Mouse (Mus musculus) Patski (cell line): Measurements from ENCODE around the gene Csnk1d. TPM values are rescaled to one million over a fixed set of nuclear protein-coding genes. Genes with fewer than 3 reads are reported as not detected.

Experiments
- ATAC-seq: fragments of 100-300 bp; one replicate; pipeline ENCODE4 v1.8.0; 2021
- CTCF ChIA-PET: fragments of 350-600 bp; sonication (Branson Sonifier 250); formaldehyde crosslinking; loops from one replicate; lab custom pipeline; 2022; ENCODE audit warnings: inconsistent platforms; lab: Charles Lee
- POLR2A ChIA-PET: fragments of 350-600 bp; sonication (Branson Sonifier 250); formaldehyde crosslinking; loops from one replicate; lab custom pipeline; 2022; ENCODE audit warnings: antibody characterized with exemption, inconsistent platforms; lab: Charles Lee
- DNase-seq: peaks from one replicate; pipeline ENCODE4 v3.0.0-alpha.2; 2011; ENCODE audit warnings: low read depth, low spot score
- H3K27me3 ChIP-seq: fragments of 371-371 bp; one replicate; pipeline ENCODE4 v1.5.1; 2021
- CTCF ChIP-seq: fragments of 100-300 bp; IDR thresholded peaks from one replicate; pipeline ENCODE4 v1.5.1; 2021
- in situ Hi-C: fragments of 300-500 bp; cut with MboI; formaldehyde crosslinking; loops from 3 replicates; pipeline ENCODE4 v1.11.1; 2018; ENCODE audit warnings: low pct_unique_long_range_greater_than_20kb, mixed read lengths
- polyA plus RNA-seq: library from polyadenylated mRNA; unstranded; gene quantifications from one replicate; pipeline ENCODE4 v1.2.3, GENCODE M21; 2021

Csnk1d gene
- polyA plus RNA-seq, 1 experiment from 2014 or later, result 144 TPM

GRCm38 (mm10) chr11:120988410-120988809 is 2.7 kb downstream of the Csnk1d start:
- in situ Hi-C loops, result no loop called here
- ChIA-PET POLR2A (no interaction called here), CTCF (no interaction called here)
- no peaks in the 10 kb centered on the region for H3K27me3 ChIP-seq
- no peak for DNase-seq
- no peak for TF ChIP-seq CTCF
- no peak for ATAC-seq

GRCm38 (mm10) chr11:120987608-120988007 is 3.5 kb downstream of the Csnk1d start:
- ChIA-PET POLR2A (no interaction called here), CTCF (no interaction called here)
- ATAC-seq, result no peak
- DNase-seq, result no peak
- no peak for TF ChIP-seq CTCF
- in situ Hi-C loops, result no loop called here
- no peaks in the 10 kb centered on the region for H3K27me3 ChIP-seq

GRCm38 (mm10) chr11:120984448-120985330 is 6.4 kb downstream of the Csnk1d start:
- POLR2A ChIA-PET, result interaction anchor here (0.6 to 0.7 kb wide), 2 partner anchors 61 to 298 kb away, joined by 4 to 5 read pairs; no protein-coding TSS in a partner anchor
- ATAC-seq, result peak; percentile 83
- in situ Hi-C loops, result no loop called here
- H3K27me3 ChIP-seq, result no peaks in the 10 kb centered on the region
- CTCF ChIA-PET, result interaction anchor here (1.8 kb wide), 1 partner anchor 21 kb away, joined by 7 read pairs; no protein-coding TSS in a partner anchor
- TF ChIP-seq CTCF, result no peak
- DNase-seq, result peak; percentile 65

GRCm38 (mm10) chr11:120982459-120982858 is 8.7 kb downstream of the Csnk1d start:
- no peak for DNase-seq
- ChIA-PET CTCF (interaction anchor here (1.0 to 1.6 kb wide), 3 partner anchors 10 to 65 kb away, joined by 3 to 4 read pairs (median 3); no protein-coding TSS in a partner anchor), POLR2A (interaction anchor here (1.3 kb wide), 1 partner anchor 24 kb away, joined by 3 read pairs; no protein-coding TSS in a partner anchor)
- no peak for ATAC-seq
- no peaks in the 10 kb centered on the region for H3K27me3 ChIP-seq
- no peak for TF ChIP-seq CTCF
- in situ Hi-C loops, result no loop called here

GRCm38 (mm10) chr11:120981661-120982060 is 9.5 kb downstream of the Csnk1d start:
- DNase-seq, result no peak
- no peak for TF ChIP-seq CTCF
- in situ Hi-C loops, result no loop called here
- ATAC-seq, result no peak
- CTCF ChIA-PET, result no interaction called here
- POLR2A ChIA-PET, result interaction anchor here (1.3 kb wide), 1 partner anchor 23 kb away, joined by 3 read pairs; no protein-coding TSS in a partner anchor
- H3K27me3 ChIP-seq, result no peaks in the 10 kb centered on the region

- no peak for TF ChIP-seq CTCF
- no peak for DNase-seq
Observed at GRCm38 (mm10) chr11:120980427-120981035, 10.6 kb downstream of the Csnk1d start.

GRCm38 (mm10) chr11:120979711-120980426 is 11.3 kb downstream of the Csnk1d start:
- H3K27me3 ChIP-seq, result no peaks in the 10 kb centered on the region
- POLR2A ChIA-PET, result no interaction called here
- DNase-seq (no peak), ATAC-seq (no peak)
- in situ Hi-C loops, result no loop called here
- CTCF ChIA-PET, result interaction anchor here (1.5 kb wide), 1 partner anchor 19 kb away, joined by 4 read pairs; no protein-coding TSS in a partner anchor
- TF ChIP-seq CTCF, result no peak

More at GRCm38 (mm10) chr11:120980427-120981035, 10.6 kb downstream of the Csnk1d start:
- no peaks in the 10 kb centered on the region for H3K27me3 ChIP-seq
- ATAC-seq, result no peak
- ChIA-PET POLR2A (interaction anchor here (0.7 kb wide), 1 partner anchor 160 kb away, joined by 3 read pairs; no protein-coding TSS in a partner anchor), CTCF (interaction anchor here (1.5 kb wide), 1 partner anchor 20 kb away, joined by 4 read pairs; no protein-coding TSS in a partner anchor)
- in situ Hi-C loops, result no loop called here

- no peaks in the 10 kb centered on the region for H3K27me3 ChIP-seq
- no peak for ATAC-seq
- in situ Hi-C loops, result no loop called here
- CTCF ChIA-PET, result no interaction called here
- TF ChIP-seq CTCF, result no peak
- POLR2A ChIA-PET, result no interaction called here
- DNase-seq, result no peak
Observed at GRCm38 (mm10) chr11:120973318-120973717, 17.8 kb downstream of the Csnk1d start.

- DNase-seq, result no peak
- in situ Hi-C loops, result no loop called here
- ATAC-seq, result no peak
- TF ChIP-seq CTCF, result no peak
- POLR2A ChIA-PET, result no interaction called here
- H3K27me3 ChIP-seq, result no peaks in the 10 kb centered on the region
- CTCF ChIA-PET, result interaction anchor here (1.5 kb wide), 1 partner anchor 9 kb away, joined by 3 read pairs; no protein-coding TSS in a partner anchor
Observed at GRCm38 (mm10) chr11:120971237-120971636, 19.9 kb downstream of the Csnk1d start.

- no peak for ATAC-seq
Observed at GRCm38 (mm10) chr11:120969742-120970141, 21.4 kb downstream of the Csnk1d start.

More at GRCm38 (mm10) chr11:120969742-120970141, 21.4 kb downstream of the Csnk1d start:
- no peak for DNase-seq
- ChIA-PET POLR2A (no interaction called here), CTCF (no interaction called here)
- in situ Hi-C loops, result no loop called here
- H3K27me3 ChIP-seq, result no peaks in the 10 kb centered on the region
- TF ChIP-seq CTCF, result no peak
